Mouse (Mus musculus): ENCODE data around the gene Arl8a. TPM values are rescaled to one million over a fixed set of nuclear protein-coding genes. Genes with fewer than 3 reads are reported as not detected.
A peak's percentile ranks its signal among the peaks of the same experiment; 100 is the strongest.

The Arl8a gene
- total RNA-seq, 2 experiments from 2014 or later = 16.5 to 17.8 TPM

DNA sequence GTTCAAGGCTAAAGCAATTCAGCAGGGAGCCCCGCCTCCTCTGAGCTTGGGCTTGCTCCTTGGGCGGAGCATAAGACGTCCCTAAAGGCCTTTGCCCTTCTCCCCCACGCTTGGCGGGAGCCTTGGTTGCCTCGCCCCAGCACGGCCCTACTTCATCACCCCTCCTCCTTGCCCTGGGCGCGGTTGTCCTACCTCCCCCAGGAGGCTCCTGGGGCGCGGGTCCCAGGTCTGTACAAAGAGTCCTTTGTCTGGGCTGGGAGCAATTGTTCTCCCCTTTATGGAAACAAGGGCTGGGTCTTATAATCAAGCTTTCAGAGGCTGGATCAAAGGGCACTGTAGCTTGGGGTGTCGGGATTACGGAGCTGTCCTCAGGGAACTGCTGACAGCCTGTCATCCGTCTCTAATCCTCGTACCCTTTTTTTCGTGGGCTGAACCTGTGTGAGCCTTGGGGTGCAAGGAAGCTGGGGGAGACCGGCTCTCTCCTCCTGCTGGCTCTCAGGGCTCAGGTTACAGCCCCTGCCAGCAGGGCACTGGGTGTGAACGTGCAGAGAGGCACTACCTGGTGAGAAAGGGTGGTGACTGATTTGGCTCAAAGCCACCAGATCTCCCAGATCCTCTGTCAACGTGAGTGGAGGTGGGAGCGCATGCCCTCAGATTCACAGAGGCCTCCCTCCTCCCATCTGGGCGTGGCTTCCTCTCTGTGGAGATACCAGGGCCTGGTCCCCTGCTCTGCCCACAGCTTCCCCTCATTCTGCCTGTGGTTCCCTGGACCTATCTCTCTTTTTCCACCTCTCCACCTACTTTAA, 52.6 kb downstream of the Arl8a start:
- H3K27ac ChIP-seq = no peak overlapping the region; the same call in 1 of the 2 replicates
- H3K4me3 ChIP-seq = no peak overlapping the region
- peak; percentile 35 for DNase-seq
- TF ChIP-seq CTCF (IDR thresholded peaks at IDR 0.05) = no peak
- intact Hi-C loops (cut with DNase I) = no loop called here

DNA sequence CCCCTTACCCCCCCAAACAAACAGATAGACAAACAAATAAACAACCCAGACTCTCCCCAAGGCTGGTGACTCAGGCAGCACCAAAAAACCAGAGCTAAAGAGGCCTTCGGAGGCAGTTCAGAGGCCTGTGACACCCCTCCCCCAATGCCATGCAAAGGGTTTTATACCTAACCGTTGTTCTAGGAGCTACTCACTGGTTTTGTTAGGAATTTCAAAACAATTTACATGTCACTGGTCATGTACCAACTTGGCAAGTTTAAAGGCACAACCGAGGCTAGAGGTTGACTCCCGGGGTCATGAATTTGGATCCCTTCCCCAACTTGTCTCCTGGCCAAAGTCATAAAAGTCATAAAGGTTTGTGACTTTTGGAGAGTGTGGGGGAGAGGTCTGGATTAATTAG, 53.8 kb downstream of the Arl8a start:
- Histone ChIP-seq H3K4me3 (no peak overlapping the region), H3K27ac (no peak overlapping the region)
- no peak for TF ChIP-seq CTCF (IDR thresholded peaks at IDR 0.05)
- intact Hi-C loops (cut with DNase I) = no loop called here
- DNase-seq = no peak

DNA sequence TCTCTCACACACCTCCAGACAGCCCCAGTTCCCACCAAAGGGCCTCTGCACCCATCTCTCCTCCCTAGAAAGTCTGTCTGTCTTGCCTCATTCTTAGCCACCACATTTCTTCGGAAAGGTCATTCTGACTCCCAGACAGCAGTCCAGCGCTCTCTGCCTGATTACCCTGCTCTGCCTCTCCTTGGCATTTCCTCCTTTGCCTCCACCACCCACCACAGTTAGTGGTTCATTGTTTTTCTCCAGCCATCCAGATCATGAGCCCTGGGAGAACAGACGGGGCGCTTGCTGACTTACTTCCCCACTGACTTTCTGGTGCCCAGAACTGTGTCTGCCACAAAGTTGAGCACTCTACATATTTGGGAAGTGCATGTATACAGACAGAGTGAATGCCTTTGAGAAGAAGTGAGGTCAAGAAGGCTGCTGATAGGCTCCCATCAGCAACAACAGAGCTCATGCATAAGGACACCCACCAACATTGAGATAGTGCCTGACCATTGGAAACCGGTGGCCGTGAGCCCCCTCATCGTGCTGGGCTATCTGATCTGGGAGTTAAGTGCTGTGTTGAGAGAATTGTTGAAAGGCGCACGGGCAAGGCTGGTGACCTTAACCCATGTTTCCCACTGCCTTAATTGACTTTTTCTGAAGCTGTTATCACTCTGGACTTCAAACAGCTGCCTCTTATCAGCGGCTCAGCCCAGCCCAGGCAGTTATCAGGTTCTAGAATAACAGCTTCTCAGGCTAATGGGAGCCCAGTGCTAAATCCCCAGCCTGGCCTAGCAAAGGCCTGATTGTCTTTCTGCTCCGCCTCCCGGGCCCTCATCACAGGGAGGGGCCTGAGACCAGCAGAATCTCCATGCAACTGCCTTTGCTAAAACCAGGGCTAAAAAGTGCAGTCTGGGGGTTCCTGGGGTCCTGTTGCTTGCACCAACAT, 57.8 kb downstream of the Arl8a start:
- no peak for TF ChIP-seq CTCF (IDR thresholded peaks at IDR 0.05)
- H3K27ac ChIP-seq = no peak overlapping the region
- no peak overlapping the region for H3K4me3 ChIP-seq
- no peak for DNase-seq
- intact Hi-C loops (cut with DNase I) = no loop called here

DNA sequence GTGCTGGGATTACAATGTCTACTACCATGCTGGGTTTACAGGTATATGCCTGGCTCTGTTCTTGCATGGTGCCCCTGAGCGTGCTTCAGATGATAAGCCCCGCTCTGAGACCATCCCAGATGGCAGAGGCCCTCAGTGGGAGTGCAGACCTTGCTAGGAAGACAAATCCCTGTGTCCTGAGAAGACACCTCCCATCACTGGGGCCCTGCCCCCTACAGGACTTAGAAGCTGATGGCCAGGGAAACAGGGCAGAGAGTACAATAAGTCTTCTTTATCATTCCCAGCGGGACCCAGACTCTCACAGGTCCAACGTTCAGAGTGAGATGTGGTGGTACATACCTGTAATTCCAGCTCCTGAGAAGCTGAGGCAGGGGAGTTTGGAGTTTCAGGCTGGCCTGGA, 58.6 kb downstream of the Arl8a start:
- no peak for DNase-seq
- H3K4me3 ChIP-seq = no peak overlapping the region
- no peak overlapping the region for H3K27ac ChIP-seq
- TF ChIP-seq CTCF (IDR thresholded peaks at IDR 0.05) = no peak
- intact Hi-C loops (cut with DNase I) = no loop called here

Other genes with a start within 250 kb of the Arl8a start
- gene Ppp1r12b, start 190.9 kb upstream of the Arl8a start, total RNA-seq (2021) = 100 to 1,000 TPM; 172 to 212 TPM
- 10 to 100 TPM in 1 of 2 experiments, 1 to 10 TPM in 1; 4.3 to 11.4 TPM for gene Ube2t, start 184.3 kb upstream of the Arl8a start, total RNA-seq (2021)
- gene Lgr6, start 41.5 kb upstream of the Arl8a start, total RNA-seq (2021) = under 1 TPM; 0.08 to 0.86 TPM
- gene Ptpn7, start 14.1 kb upstream of the Arl8a start, total RNA-seq (2021) = under 1 TPM in 1 of 2 experiments, not detected in 1; 0.17 TPM
- gene Gpr37l1, start 20.9 kb downstream of the Arl8a start, total RNA-seq (2021) = under 1 TPM; 0.38 to 0.56 TPM
- gene Elf3, start 111.7 kb downstream of the Arl8a start, total RNA-seq (2021) = under 1 TPM; 0.22 to 0.28 TPM
- 10 to 100 TPM; 11.9 to 15.8 TPM for gene Rnpep, start 137.3 kb downstream of the Arl8a start, total RNA-seq (2021)
- gene Timm17a, start 167.0 kb downstream of the Arl8a start, total RNA-seq (2021) = 100 to 1,000 TPM; 282 to 343 TPM
- gene Lmod1, start 178.0 kb downstream of the Arl8a start, total RNA-seq (2021) = 1 to 10 TPM; 4.5 to 5.3 TPM
- 100 to 1,000 TPM; 139 to 152 TPM for gene Shisa4, start 228.4 kb downstream of the Arl8a start, total RNA-seq (2021)

Data from gastrocnemius, adult 2 months (tissue).